Mouse (Mus musculus) liver, postnatal 0 days (tissue): ENCODE measurements around the gene Kif23.
A peak's percentile ranks its signal among the peaks of the same experiment; 100 is the strongest.

Source experiments
- CTCF ChIP-seq: sonication (generic); IDR thresholded peaks from 2 replicates; pipeline ENCODE4 v1.5.1; 2016; ENCODE audit warnings: antibody characterized with exemption, low read depth
- EP300 ChIP-seq: IDR thresholded peaks from 2 replicates; pipeline ENCODE4 v1.6.1; 2016; ENCODE audit warnings: antibody characterized with exemption, low read depth, mild to moderate bottlenecking

GRCm38 (mm10) chr9:61947402-61948346 lies 1.1 kb upstream of the Kif23 start:
- peak; percentile 99 for TF ChIP-seq CTCF
- no peak for TF ChIP-seq EP300
